Mouse (Mus musculus) spleen, embryonic (tissue): ENCODE data around the gene 1700028P14Rik.

Experiments used
- CTCF ChIA-PET: fragments of 350-600 bp; sonication (Branson Sonifier 250); formaldehyde crosslinking; loops from one replicate; lab custom pipeline; 2022; lab: Charles Lee

1700028P14Rik gene

DNA sequence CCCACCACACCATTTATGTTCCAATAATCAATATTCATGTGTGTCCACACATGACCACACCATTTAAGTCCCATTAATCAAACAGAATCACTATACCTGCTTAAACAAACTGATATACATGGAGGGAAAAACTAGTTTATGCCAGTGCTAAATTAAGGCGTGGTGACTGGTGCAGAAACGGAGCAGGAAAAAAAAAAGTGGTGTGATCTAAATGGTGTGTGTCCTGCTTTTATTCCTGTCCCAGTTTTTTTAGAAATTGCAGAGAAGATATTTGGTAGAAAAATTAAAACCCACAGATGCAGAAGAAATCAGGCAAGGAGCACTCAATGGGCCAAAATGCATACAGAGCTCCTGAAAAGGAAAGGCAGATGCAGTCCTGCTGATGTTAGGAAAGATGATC is 44.7 kb downstream of the 1700028P14Rik start:
- CTCF ChIA-PET = no interaction called here

DNA sequence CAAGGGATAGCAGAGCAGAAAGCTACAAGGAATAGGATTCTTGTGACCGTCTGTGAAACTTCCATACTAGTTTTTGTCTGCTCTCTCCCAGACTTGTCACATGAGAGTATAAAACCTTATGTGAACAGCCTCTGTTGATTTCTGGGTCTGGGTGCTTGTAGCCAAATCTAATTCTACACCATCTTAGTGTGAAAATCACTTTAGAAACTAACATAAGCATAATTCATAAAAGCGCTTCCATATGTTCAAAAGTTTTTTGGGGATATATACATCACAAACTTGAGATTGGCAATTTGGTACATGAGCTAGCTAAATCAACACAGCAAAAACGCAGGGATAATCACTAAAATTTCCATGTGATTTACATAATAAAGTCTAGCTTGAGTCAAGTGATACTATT is 57.7 kb downstream of the 1700028P14Rik start:
- CTCF ChIA-PET = no interaction called here

DNA sequence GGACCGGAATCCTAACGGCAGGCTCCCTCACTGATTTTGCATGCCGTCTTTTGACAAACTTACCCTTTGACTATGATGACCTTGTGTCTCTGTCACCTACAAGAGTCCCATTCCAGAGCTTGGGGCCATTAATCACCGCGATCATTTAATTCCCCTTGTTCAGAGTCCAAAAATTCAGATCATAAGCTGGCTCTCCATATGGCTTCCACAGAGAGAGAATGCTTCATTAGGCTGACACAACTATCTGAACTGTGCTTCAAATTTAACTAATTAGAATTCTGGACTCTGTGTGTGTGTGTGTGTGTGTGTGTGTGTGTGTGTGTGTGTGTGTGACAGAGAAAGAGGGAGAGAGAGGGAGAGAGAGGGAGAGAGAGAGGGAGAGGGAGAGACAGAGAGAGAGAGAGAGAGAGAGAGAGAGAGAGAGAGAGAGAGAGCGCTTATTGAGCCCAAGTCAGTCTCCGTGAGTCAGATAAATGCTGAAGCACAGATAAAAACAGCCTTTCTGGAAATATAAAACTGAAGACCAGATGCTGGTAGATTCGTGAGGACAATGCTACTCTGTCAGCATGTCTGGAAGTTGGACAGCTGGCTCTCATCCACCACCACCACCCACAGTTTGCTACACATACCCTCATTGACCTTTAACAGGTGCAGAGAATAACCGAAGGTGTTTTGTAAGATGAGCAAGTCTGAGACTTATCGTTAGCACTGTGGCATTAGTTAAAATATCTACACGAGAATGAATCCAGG is 73.8 kb downstream of the 1700028P14Rik start:
- CTCF ChIA-PET = no interaction called here

DNA sequence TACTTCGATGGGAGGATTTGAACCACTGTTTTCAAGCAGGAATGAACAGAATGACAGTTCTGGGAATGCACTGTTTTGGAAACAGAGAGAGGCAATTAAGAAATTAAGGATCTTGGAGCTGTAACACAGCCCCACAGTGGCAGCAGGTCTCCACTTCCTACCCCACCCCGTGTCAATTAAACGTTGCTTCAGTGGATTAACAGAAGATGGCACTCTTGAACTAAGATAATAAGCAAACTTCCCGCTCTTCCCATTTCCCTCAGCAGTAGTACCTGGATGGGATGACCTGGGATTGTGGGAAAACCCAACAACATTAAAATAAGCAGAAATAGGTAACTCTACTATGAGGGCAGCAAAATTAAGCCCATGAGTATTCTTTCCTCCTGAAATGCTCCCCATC is 75.9 kb downstream of the 1700028P14Rik start:
- CTCF ChIA-PET = no interaction called here

DNA sequence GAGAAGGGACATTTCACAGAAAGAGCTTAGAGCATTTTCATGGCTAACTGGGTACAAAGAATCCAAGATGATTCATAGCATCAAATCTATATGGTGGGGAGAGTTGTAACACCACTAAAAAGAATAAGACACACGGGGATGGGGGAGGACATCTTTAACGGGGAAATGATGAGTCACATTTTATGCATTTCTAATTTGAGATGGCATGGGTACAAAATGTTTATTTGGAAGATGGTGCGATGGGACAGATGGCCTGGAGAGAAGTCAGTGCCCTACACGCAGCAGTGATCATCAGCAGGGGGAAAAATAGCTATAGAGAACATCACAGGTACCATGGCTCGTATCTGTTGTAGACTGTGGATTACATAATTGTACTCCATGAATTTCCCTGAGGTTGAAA is 88.9 kb downstream of the 1700028P14Rik start:
- CTCF ChIA-PET = no interaction called here

DNA sequence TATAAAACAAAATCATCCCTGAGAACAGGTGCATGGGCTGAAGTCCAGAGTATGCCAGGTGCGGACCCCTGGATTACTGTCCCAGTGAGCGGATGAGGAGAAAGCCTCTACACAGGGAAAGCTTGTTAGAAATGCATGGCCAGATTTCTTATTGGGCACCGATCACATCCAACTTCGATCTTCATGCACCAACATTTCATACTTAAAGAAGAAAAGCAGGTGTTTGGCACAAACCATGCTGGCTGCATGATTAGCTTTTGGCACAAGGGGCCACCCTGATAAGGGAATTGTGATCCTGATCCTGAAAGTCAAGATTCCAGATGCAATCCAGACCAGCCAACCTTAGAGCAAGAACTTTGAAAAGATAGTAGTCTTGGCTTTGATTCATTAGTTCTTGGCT is 90.0 kb downstream of the 1700028P14Rik start:
- CTCF ChIA-PET = no interaction called here

DNA sequence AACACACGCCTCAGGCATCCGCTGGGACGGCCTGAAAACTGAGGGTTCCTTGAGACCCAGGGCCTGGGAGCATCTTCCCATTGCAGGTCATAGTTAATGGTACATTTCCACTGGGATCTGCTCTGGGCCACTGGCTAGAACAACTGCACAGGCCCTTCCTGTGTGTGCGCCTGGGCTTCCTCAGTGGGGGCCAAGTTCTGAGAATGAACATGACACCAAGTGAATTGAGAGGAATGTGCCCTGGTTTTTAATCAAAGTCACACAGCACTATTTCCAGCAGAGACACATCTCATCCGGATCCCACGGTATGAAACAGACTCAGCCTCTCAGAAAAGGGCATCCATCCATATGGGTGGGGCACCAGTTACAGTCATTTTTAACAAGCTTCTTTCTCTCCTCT is 90.6 kb downstream of the 1700028P14Rik start:
- CTCF ChIA-PET = no interaction called here

DNA sequence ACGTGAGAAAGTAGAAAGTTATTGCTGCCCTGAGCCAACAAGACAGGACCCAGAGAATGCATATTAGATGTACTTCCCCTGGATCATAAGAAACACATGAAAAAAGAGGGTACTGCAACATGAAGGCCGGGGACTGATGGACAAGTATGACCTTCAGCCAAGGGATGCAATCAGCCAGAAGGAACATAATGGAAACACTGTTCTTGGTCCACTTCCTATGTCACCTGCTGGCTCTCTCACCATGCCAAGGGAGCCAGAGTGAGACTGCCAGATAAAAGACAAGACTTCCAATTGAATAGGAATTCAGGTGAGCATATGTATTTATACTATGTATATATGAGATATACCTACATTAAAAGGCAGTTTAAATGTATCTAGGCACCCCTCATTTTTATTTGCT is 99.2 kb downstream of the 1700028P14Rik start:
- CTCF ChIA-PET = no interaction called here

DNA sequence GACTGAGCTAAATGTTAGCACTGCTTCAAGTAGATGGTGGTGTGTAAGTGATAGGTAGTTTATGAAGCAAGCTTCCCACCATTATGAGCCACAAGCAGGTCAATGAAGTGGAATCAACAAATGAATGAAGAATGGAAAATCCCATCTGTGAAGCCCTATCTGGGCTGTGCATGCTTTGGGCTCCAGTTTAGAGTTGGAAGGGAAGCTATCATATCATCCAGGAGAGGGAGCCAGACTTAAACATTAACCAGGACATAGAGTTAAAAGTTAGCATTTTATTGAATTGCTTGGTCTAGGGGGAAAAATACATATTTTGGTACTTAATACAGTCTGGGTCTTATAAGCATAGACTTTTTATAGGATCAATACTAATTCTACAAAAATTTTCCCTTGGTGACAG is 107.0 kb downstream of the 1700028P14Rik start:
- CTCF ChIA-PET = no interaction called here

DNA sequence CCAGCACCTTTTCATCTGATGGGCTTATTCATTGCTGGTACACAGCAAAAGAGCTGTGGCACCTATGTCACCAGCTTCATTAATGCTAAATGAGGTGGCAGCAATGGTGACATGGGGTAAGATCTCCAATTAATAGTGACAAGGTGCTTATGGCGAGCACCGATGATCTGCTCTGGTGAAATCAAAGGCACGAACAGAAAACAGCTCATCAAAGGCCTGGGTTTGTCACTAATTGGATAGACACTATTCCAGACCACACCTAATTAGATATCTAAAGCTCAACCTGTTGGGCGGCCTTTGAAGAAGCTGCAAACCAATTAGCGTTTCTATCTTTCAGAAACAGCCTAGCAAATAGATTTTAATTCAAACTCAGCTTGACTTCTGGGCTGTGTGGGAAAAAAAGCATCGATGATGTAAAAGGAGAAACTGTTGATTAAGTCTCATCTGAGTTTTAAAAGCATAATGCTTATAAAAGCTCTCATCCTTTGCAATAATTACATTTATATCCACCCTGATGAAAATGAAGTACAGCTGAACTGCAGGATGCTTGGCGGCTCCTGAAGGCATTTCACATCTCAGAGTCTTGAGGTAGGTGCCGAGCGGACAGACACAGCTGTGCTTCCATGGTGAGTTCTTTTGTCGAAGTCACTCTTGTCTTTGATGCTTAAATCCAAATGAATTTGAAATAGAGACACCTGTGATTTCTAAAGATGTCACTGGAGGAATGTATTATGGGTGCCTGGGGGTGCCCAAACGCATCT is 109.2 kb downstream of the 1700028P14Rik start:
- CTCF ChIA-PET = no interaction called here

DNA sequence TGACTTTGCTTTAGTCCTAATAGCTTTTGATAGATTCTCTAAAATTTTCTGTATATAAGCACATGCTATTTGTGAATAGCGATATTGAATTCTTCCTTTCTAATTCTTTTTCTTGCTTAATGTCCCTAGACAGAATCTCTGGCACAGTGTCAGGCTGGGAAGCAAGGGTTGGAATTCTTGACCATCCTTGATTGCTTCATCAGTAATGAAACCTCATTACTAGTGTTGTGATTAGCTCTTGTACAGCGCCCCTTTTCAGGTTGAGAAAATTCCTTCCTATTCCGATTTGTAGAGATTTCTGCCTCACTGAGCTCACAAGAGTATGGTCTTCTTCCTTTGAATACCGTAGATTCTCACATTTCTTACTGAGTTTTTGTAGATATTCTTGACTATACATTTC is 109.9 kb downstream of the 1700028P14Rik start:
- CTCF ChIA-PET = no interaction called here

DNA sequence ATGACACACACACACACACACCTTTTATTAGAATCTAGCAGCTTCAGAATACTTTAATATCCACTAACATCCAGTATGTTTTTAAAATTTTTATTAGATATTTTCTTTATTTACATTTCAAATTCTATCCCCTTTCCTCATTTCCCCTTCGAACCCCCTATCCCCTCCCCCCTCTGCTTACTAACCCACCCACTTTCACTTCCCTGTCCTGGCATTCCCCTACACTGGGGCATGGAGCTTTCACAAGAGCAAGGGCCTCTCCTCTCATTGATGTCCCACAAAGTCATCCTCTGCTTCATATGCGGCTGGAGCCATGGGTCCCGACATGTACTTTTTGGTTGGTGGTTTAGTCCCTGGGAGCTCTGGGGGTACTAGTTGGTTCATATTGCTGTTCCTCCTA is 116.9 kb downstream of the 1700028P14Rik start:
- CTCF ChIA-PET = no interaction called here

DNA sequence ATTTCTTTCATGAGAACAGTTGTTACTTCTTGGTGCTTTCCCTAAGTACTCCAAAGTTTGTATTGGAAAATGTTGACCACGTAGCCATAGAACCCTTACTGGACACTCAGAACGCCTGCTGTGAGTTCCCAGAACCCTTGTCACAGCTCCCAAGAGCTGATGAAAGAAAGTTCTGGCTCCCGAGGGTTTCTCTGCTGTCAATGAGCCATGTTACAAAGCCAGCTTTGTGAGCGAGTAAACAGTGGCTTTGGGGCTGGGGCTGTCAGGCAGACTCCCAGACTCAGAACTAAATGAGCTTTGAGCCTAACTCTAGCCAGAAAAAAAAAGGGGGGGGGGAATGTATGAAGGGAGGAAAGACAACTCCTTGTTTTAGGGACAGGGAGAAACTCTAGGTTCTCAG is 120.7 kb downstream of the 1700028P14Rik start:
- CTCF ChIA-PET = interaction anchor here (0.6 kb wide), 1 partner anchor 576 kb away, joined by 3 read pairs; no protein-coding TSS in a partner anchor

DNA sequence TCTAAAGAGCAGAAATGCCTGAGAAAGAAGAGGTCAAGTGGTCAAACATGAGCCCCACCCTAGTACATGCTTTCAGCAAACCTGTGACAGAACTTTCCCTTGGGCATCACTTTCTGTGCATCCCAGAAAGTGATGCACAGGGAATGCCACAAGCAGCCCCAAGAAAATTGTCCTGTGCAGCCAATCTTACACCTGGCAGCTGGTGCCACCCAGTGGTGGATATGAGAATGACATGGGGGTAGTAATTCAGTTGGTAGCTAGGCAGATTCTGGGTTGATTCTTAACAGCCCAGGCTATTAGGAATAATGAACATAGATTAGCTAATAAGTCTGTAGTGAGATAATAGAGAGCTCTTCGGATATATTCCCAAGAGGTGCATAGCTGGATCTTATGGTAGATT is 128.9 kb downstream of the 1700028P14Rik start:
- CTCF ChIA-PET = interaction anchor here (0.6 kb wide), 1 partner anchor 218 kb away, joined by 6 read pairs; no protein-coding TSS in a partner anchor

DNA sequence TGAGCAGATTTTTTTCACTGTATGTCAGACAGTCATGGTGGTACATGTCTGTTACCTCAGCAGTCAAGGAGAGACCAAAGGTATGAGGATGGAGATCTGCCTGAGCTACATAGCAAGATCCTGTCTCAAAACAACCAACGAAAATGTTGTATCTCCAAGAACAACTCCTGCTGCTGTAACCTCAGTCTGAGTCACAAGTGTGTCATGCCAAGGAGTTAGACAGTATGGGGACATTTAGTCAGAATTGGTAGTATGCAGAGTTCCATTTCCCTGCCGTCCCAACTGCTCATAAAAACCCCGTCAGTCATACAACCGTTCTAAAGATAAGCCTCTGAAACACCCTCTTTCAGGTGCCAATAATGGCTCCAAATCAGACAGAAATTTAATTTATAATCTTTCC is 130.8 kb downstream of the 1700028P14Rik start:
- CTCF ChIA-PET = no interaction called here

DNA sequence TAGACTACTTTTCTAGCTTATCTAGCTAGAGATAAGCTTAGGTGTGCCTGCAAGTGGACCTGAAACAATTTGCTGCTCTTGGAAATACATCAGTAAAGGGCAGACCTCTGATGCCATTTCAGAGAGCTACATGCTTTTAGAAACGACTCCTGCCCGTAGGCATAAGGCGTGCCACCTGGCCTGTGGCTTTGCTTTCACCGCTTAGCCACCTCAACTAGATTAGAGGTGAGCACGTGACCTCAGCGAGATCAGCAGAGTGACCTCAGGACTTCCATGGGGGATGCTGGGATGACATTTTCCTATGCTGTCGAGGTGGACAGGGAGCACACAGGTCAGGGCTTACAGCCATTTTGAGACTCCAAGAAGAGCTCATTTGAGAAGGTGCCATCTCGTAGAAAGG is 131.5 kb downstream of the 1700028P14Rik start:
- CTCF ChIA-PET = no interaction called here

DNA sequence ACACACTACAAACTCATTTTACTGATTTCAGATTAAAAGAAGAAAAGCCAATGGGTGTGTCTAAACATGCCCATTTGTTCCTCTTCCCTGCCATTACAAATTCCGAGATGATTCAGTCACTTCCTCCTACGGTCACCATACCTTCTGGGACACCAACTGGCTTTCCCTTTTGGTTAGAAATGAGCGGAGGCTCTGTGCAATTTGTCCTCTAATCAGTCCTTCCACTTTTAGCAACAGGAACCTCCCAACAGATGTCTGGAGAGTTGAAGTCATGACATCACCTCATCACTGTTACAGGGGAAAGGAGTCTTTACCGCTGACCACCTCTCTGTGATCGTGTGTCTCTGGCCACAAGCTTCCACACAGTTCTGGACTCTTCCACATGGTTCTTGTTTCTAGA is 132.0 kb downstream of the 1700028P14Rik start:
- CTCF ChIA-PET = no interaction called here

DNA sequence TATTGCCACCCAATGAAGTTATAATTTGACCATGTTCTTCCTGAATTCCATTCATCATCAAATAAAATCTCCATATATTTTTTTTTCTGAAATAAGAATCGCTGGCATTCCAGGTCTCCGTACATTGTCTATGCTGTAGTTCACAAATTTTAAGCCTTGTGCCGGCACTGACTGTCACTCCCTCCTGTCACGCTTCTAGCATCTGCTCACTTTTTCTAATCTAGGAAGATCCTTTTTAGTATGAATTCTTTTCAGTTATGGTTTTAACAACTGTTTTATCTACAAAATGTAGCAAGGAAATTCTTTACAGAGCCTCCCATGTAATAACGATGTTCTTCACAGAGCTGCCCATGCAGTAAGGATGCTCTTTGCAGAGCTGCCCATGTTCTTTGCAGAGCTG is 134.1 kb downstream of the 1700028P14Rik start:
- CTCF ChIA-PET = no interaction called here

DNA sequence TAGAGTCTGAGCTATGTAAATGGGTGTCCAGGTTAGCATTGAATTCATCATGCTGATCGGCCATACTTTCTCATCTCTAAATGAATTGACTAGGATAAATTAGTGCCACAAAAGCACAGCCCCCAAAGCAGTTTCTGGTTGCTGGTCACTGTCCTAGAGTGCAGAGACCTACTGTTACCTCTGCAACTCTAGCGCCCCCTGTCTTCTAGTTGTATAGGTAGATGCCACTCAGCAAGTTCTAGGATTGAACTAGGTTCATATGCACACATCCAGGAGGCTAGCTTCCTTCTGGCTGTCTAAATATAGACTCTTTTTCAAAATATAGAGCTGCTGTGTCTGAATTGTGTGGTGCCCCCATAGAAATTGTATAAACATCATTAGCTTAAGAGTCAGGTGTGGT is 141.3 kb downstream of the 1700028P14Rik start:
- CTCF ChIA-PET = no interaction called here
